Mouse (Mus musculus) v-Abl transformed pro-B cells (cell line): Measurements from ENCODE around the gene Rae1.

ENCODE experiments used
- in situ Hi-C, 2 experiments: fragments of 400-800 bp; cut with MboI; formaldehyde crosslinking; loops; one replicate each; pipeline ENCODE4 v1.15.1; 2025; ENCODE audit not compliant: unreplicated experiment in 2 of 2

Gene Rae1

DNA sequence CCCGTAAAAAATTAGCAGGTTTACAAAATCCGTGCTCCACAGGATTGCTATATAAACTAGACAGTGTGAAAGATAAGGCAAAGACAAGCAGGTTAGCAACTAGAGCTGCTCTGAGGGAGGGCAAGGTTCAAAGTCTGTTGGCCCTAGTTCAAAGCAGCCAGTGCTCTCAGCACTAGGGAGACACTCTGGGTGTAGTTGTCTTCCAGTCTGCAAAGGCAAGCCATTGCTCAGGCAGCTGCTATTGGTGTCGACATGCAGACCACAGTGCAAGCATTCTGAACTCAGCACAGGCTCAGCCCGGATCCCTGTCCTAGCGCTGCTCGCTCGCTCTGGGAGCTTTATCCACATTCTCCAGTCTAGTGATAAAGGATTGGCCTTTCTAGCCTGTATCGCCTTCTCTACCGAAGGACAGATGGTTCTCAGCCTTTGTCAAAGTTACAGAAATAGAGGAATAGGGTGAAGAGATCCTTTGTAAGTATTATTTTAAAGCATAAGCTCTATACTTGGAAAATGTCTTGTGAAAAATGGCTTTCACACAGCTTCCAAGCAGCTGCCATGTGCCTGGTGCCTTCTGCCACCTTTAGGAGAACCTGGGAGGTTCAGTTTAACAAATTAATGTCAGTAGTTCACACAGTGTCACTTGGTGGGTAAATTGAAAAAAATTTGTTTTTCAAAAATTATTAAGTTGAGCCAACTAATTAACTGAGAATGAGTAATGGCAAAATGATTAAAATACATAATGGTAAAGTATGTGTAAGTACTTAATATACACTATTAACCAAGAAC lies 16.9 kb upstream of the Rae1 start:
- in situ Hi-C loops: no loop called here

GRCm38 (mm10) chr2:172990161-172990560 lies 9.8 kb upstream of the Rae1 start:
- in situ Hi-C loops: loop anchor here (5.0 to 10.0 kb wide), 3 partner anchors 158 to 765 kb away; no protein-coding TSS in a partner anchor

DNA sequence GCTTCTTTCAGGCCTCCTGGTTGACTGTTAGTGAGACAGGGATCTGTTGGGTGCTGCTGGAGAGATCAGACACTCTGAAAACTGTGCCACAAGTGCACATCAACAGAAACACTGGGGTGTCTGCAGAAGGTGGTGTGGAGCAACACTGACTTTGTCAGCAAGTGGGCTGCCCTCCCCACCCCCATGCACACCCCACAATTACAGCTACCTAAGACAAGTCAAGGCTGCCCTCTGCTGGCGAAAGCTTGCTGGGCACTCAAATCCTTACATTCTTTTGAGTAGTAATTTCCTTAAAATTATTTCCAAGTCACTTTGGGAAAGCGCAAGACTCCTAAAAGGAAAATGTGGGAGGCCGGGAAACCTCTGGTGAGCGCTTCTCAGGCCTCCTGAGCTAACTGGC lies 3.7 kb upstream of the Rae1 start:
- in situ Hi-C loops: loop anchor here (5.0 to 10.0 kb wide), 7 partner anchors 86 to 774 kb away; no protein-coding TSS in a partner anchor

GRCm38 (mm10) chr2:172997748-172998147 lies 2.2 kb upstream of the Rae1 start:
- in situ Hi-C loops: loop anchor here (5.0 to 10.0 kb wide), 7 partner anchors 85 to 775 kb away; no protein-coding TSS in a partner anchor

DNA sequence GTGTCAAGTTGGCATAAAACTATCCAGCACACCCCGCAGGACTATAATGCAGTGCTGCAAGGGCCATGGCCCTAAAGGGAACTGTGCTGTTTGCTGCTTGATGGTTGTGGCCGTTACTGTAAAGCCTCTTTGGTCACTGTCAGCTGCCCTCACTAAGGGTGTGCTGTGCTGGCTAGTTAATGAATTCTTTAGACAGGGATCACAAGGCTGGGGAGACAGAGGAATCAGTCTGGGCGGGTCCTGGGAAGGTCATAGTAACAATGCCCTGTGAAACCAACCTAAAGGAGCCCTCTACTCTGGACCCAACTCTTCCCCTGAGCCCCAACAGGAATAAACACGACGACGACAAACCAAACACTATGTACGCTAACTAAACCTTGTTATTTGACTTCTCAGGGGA lies 1.4 kb upstream of the Rae1 start:
- in situ Hi-C loops: loop anchor here (5.0 to 10.0 kb wide), 7 partner anchors 84 to 776 kb away; no protein-coding TSS in a partner anchor

- in situ Hi-C loops: loop anchor here (5.0 to 25.0 kb wide), 3 partner anchors 47 to 555 kb away; no protein-coding TSS in a partner anchor
Observed at GRCm38 (mm10) chr2:173000285-173000652, 352 bp downstream of the Rae1 start.

- in situ Hi-C loops: loop anchor here (5.0 to 25.0 kb wide), 3 partner anchors 46 to 554 kb away; no protein-coding TSS in a partner anchor
Observed at GRCm38 (mm10) chr2:173000921-173001320, 1.0 kb downstream of the Rae1 start.

- in situ Hi-C loops: loop anchor here (5.0 to 25.0 kb wide), 3 partner anchors 44 to 551 kb away; no protein-coding TSS in a partner anchor
Observed at GRCm38 (mm10) chr2:173003737-173004136, 3.8 kb downstream of the Rae1 start.

GRCm38 (mm10) chr2:173010220-173010717 lies 10.4 kb downstream of the Rae1 start:
- in situ Hi-C loops: loop anchor here in 1 of 2 experiments (25.0 kb wide), 1 partner anchor 427 kb away; no protein-coding TSS in a partner anchor

- in situ Hi-C loops: loop anchor here in 1 of 2 experiments (25.0 kb wide), 1 partner anchor 426 kb away; no protein-coding TSS in a partner anchor
Observed at GRCm38 (mm10) chr2:173011440-173011839, 11.5 kb downstream of the Rae1 start.

GRCm38 (mm10) chr2:173014741-173015287 lies 14.9 kb downstream of the Rae1 start:
- in situ Hi-C loops: loop anchor here in 1 of 2 experiments (25.0 kb wide), 1 partner anchor 422 kb away; no protein-coding TSS in a partner anchor

GRCm38 (mm10) chr2:173017940-173018339 lies 18.0 kb downstream of the Rae1 start:
- in situ Hi-C loops: loop anchor here in 1 of 2 experiments (25.0 kb wide), 1 partner anchor 419 kb away; no protein-coding TSS in a partner anchor

DNA sequence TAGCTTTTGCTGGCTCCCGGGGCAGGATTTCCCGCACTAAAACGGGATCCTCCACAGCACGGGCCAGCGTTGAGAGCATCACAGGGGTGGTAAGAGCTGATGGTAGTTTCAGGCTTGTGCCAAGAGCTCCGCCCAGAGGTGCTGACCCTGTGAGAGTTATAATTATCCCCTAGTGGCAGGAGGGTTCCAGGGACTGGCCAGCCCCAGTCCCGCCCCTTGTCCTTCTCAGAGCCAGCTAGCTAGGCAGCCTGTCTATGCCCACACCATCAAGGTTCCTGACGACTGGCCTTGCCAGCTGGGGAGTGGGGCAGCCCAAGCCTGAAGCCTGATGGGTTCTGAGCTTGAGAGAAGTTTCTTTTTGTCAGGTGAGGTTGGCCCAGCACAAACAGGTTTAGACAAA lies 18.7 kb downstream of the Rae1 start:
- in situ Hi-C loops: loop anchor here in 1 of 2 experiments (25.0 kb wide), 1 partner anchor 419 kb away; no protein-coding TSS in a partner anchor

- in situ Hi-C loops: loop anchor here in 1 of 2 experiments (25.0 kb wide), 1 partner anchor 418 kb away; no protein-coding TSS in a partner anchor
Observed at GRCm38 (mm10) chr2:173019322-173019721, 19.4 kb downstream of the Rae1 start.

GRCm38 (mm10) chr2:173019790-173020189 lies 19.9 kb downstream of the Rae1 start:
- in situ Hi-C loops: loop anchor here in 1 of 2 experiments (10.0 to 25.0 kb wide), 2 partner anchors 418 to 1325 kb away; partner anchors contain the start of gene Gm20721

GRCm38 (mm10) chr2:173020430-173020829 lies 20.5 kb downstream of the Rae1 start, which contains the start of gene Rbm38:
TSS of gene Rbm38 (plus strand) at chr2:173020498.
- in situ Hi-C loops: loop anchor here in 1 of 2 experiments (10.0 to 25.0 kb wide), 2 partner anchors 417 to 1324 kb away; partner anchors contain the start of gene Gm20721

GRCm38 (mm10) chr2:173021633-173022055 lies 21.7 kb downstream of the Rae1 start:
- in situ Hi-C loops: loop anchor here in 1 of 2 experiments (10.0 to 25.0 kb wide), 2 partner anchors 416 to 1323 kb away; partner anchors contain the start of gene Gm20721

- in situ Hi-C loops: loop anchor here in 1 of 2 experiments (10.0 to 25.0 kb wide), 2 partner anchors 415 to 1323 kb away; partner anchors contain the start of gene Gm20721
Observed at GRCm38 (mm10) chr2:173022056-173022681, 22.3 kb downstream of the Rae1 start.

GRCm38 (mm10) chr2:173022813-173023212 lies 22.9 kb downstream of the Rae1 start:
- in situ Hi-C loops: loop anchor here in 1 of 2 experiments (10.0 to 25.0 kb wide), 2 partner anchors 414 to 1322 kb away; partner anchors contain the start of gene Gm20721
